Mouse (Mus musculus) embryonic fibroblast, embryonic 13.5 days (primary cell): ENCODE measurements around the gene Slc43a2. TPM values are rescaled to one million over a fixed set of nuclear protein-coding genes. Genes with fewer than 3 reads are reported as not detected.

Experiments used
- H3K27ac ChIP-seq: 2 replicates; pipeline ENCODE4 v1.5.1; 2012; ENCODE audit warnings: low read length, control low read depth, inconsistent platforms; ENCODE audit not compliant: insufficient read depth
- H3K4me1 ChIP-seq: 2 replicates; pipeline ENCODE4 v1.6.1; 2011; ENCODE audit warnings: low read length; ENCODE audit not compliant: control insufficient read depth, insufficient read depth
- H3K4me3 ChIP-seq: 2 replicates; pipeline ENCODE4 v1.5.1; 2011; ENCODE audit warnings: mild to moderate bottlenecking, control low read depth, low read length; ENCODE audit not compliant: insufficient read depth
- CTCF ChIP-seq: IDR thresholded peaks from 2 replicates; pipeline ENCODE4 v1.5.1; 2011; ENCODE audit warnings: mild to moderate bottlenecking, control low read depth, low read length, moderate library complexity, borderline replicate concordance; ENCODE audit not compliant: insufficient read depth
- POLR2A ChIP-seq: IDR thresholded peaks from 2 replicates; pipeline ENCODE4 v1.6.1; 2011; ENCODE audit warnings: low read depth, mild to moderate bottlenecking, control low read depth, low read length, moderate library complexity
- polyA plus RNA-seq: library from polyadenylated mRNA; stranded (reverse); fragments of >200 nt; gene quantifications from 2 replicates; pipeline ENCODE4 v1.2.4, GENCODE M21; 2011; ENCODE audit warnings: low read depth; ENCODE audit not compliant: missing spikeins, insufficient read length

Gene Slc43a2
- 5.4 and 6.9 TPM in 2 replicates for polyA plus RNA-seq

- H3K27ac ChIP-seq = peak within 1 kb of the TSS; percentile 39
- H3K4me1 ChIP-seq = no peaks in the 10 kb centered on the region
- TF ChIP-seq POLR2A (no peak), CTCF (no peak)
- H3K4me3 ChIP-seq = peak within 1 kb of the TSS; percentile 85
These were observed at the start of gene Slc43a2 for GRCm38 (mm10) chr11:75531469-75532242. Gene Slc43a2, plus strand, starts transcription at chr11:75531694.

GRCm38 (mm10) chr11:75486192-75486591 is 45.3 kb upstream of the Slc43a2 start:
- Histone ChIP-seq H3K4me1 (peaks cover 3% of the 10 kb centered on the region), H3K4me3 (no peak overlapping the region), H3K27ac (no peak overlapping the region)
- TF ChIP-seq POLR2A = no peak
- TF ChIP-seq CTCF = no peak

- no peak within 1 kb of the TSS for H3K27ac ChIP-seq
- peaks cover 3% of the 10 kb centered on the region for H3K4me1 ChIP-seq
- H3K4me3 ChIP-seq = peak within 1 kb of the TSS; percentile 93
- peak; percentile 84 for TF ChIP-seq POLR2A
- no peak for TF ChIP-seq CTCF
These were observed 44.8 kb upstream of the Slc43a2 start, which contains the start of gene Prpf8 for GRCm38 (mm10) chr11:75486601-75487285. Gene Prpf8, plus strand, starts transcription at chr11:75486816.

- Histone ChIP-seq H3K4me1 (peaks cover 3% of the 10 kb centered on the region), H3K4me3 (peak overlapping the region; percentile 93), H3K27ac (no peak overlapping the region)
- TF ChIP-seq POLR2A (no peak), CTCF (no peak)
These were observed 44.0 kb upstream of the Slc43a2 start for GRCm38 (mm10) chr11:75487496-75487895.

GRCm38 (mm10) chr11:75494296-75495049 is 37.0 kb upstream of the Slc43a2 start:
- TF ChIP-seq POLR2A (no peak), CTCF (no peak)
- Histone ChIP-seq H3K27ac (no peak overlapping the region), H3K4me1 (0 out of 2 replicates have a peak, but pooled peaks cover 2% of the 10 kb centered on the region)

GRCm38 (mm10) chr11:75498126-75498525 is 33.4 kb upstream of the Slc43a2 start:
- Histone ChIP-seq H3K4me3 (no peak overlapping the region), H3K4me1 (0 out of 2 replicates have a peak, but pooled peaks cover 2% of the 10 kb centered on the region), H3K27ac (no peak overlapping the region)
- TF ChIP-seq POLR2A (no peak), CTCF (no peak)

More at GRCm38 (mm10) chr11:75494296-75495049, 37.0 kb upstream of the Slc43a2 start:
- no peak overlapping the region for H3K4me3 ChIP-seq

- peaks cover 9% of the 10 kb centered on the region for H3K4me1 ChIP-seq
- no peak overlapping the region for H3K4me3 ChIP-seq
- H3K27ac ChIP-seq = no peak overlapping the region
- TF ChIP-seq CTCF (no peak), POLR2A (no peak)
These were observed 23.3 kb upstream of the Slc43a2 start for GRCm38 (mm10) chr11:75508162-75508561.

- Histone ChIP-seq H3K4me1 (peaks cover 9% of the 10 kb centered on the region), H3K27ac (no peak overlapping the region), H3K4me3 (no peak overlapping the region)
- TF ChIP-seq CTCF (no peak), POLR2A (no peak)
These were observed 22.6 kb upstream of the Slc43a2 start for GRCm38 (mm10) chr11:75508904-75509303.
